Mouse (Mus musculus) fat pad, adult 2 months (tissue): ENCODE results near the gene Ccdc66.

Source experiments
- DNase-seq: peaks from one replicate; pipeline ENCODE4 v3.0.0-alpha.2; 2011; ENCODE audit warnings: low read depth, low spot score; ENCODE audit errors: extremely low read depth

Gene Ccdc66

DNA sequence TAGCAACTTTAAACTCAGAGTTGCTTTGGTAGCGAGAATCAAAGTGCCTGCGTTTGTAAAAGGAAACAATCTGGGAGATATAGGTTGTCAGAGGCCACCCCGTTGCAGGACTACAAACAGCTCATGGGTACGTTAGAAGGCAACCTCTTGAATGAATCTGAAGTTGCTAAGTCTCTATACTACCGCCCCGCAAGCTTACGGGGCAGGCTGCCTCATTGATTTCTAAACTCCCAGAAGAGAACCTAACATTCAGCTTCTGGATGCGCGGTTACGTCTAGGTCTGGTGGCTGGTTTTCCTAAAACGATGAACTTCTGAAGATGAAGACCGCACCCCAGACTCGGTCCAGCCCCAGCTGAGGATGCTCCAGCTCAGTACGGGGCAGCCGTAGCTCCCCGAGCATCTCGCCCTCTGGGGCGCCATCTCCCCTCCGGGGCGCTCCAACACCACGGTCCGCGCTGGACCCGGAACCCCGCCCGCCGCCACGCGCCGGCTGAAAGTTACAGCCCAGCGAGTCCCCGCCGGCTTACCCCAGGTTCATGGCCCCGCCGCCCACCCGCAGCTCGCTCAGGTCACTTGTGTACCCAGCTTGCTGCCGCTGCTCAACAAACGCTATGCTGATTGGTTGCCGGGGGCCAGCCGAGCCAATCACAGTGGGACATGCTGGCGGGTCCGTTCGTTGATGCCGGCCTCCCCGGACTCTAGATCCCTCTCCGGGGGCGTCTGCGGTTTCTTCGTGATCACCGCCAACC, at the start of gene Ccdc66:
TSS of gene Ccdc66 (minus strand) at position 567 of the 750 bp plus-strand sequence.
- DNase-seq, result no peak

DNA sequence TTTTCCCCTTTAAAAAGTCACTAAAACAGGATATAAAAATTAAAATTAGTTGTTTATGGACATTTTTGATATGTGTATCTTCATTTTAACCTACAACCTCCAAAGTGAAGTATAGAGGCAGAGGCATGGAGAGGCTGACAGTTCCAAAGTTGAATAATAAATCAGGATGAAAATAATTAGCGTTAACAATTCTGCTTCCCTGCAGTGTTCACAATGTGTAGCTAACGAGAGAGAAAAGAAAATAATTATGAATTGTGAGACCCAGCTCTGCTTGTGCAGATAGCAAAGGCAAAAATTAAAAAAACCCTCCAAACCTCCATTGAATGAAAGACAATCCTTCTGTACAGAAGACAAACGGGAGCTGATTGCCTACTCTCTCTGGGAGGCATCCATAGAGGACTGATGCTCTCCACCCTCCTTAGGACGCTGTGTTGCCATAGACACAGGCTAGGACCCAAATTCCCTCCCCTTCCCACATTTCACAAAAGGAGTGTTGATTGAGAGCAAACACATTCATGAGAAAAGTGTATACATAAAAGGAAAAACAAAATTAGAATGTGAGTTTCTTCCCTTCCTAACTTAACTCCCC, 35.7 kb upstream of the Ccdc66 start:
- no peak for DNase-seq

DNA sequence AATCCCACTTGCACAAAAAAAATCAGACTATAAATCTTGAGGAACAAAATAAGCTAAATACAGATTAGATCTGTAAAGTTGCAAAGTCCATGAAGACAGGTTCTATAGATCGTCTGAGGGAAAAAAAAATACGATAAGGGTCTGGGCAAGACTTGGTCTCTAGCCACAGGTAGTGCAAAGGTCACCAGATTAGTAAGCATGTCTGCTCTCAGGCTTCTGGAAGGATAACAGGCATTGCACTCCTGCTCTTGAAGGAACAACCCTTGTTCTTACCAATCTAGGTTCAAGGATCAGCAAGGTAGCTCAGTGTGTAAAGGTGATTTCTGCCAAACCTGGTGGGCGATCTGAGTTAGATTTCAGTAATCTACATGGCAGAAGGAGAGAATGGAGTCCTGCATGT, 28.2 kb upstream of the Ccdc66 start:
- no peak for DNase-seq

DNA sequence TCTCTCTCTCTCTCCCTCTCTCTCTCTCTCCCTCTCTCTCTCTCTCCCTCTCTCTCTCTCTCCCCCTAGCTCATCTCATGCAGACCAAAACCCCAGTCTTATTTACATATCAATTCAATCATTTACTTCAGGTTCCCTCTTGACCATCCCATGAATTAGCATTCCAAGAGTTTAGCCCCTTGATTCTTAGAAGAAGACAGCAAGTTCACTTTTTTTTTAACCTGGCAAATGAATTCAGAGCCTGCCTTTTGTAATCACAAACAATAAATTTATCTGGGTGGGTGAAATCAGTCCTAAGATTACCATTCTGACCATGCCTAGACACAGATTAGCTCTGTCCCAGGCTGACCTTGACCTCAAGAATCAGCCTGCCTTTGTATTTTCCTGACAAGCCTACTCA, 16.3 kb upstream of the Ccdc66 start:
- no peak for DNase-seq

DNA sequence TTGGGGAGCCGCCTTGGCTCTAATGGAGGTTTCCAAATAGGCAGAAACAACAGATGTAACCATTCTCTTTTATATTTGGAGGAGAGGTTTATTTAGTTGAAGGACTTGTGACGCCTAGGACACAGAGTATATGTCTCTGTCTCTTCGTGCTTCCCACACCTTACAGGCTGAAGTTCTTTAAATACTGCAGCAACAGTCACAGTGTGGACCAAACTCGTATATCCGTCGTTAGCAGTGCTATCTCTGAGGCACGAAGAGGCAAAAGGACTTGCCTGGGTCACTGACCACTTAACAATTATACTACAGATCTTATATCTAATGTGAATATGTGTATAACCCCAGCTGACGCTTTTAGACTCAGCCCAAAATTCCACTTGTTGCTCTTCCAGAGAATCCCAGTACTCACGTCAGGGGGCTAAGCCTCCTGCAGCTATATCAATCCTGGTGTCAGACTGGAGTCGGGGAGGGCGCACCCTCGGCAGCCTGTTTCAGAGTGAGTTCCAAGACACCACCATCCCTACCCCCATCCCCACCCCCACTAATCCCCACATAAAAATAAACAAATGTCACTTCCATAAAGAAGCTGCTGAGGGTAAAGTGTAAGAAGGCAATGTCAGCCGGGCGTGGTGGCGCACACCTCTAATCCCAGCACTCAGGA, 513 bp upstream of the Ccdc66 start:
- no peak for DNase-seq

DNA sequence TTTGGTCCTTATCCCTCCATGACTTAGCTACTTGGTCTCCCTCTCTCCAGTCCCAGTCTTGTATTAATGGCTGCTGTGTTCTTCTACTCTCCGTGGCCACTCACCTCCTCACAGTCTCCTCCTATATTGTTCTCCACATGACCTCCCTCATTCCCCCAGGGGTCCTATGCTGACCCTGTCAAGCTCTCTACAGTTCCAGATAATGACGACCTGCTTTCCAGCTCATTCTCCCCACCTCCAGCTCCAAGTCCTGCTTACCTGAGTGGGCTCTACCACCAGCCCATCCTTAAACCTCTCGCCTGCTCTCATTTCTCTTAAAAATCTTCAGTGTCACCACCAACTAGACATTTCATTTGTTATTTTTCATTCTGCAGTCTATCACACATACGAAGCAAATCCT, 7.2 kb downstream of the Ccdc66 start:
- no peak for DNase-seq

DNA sequence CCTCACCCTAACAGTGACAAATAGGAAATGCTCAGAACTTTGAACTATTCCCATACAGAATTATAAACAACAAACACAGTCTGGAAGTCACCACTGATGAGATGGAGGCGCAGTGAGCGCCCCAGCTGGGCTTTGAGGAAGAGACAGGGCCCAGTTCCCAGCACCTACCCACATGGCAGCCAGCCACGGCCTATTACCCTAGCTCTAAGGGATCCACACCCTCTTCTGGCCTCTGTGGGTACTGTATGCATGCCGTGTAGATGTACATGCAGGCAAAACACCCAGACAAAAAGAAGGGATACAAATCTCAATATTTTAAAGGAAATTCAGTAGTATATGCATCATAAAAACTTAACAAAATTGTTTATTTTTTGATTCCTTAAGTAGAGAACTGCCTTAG, 14.7 kb downstream of the Ccdc66 start:
- DNase-seq, result no peak

DNA sequence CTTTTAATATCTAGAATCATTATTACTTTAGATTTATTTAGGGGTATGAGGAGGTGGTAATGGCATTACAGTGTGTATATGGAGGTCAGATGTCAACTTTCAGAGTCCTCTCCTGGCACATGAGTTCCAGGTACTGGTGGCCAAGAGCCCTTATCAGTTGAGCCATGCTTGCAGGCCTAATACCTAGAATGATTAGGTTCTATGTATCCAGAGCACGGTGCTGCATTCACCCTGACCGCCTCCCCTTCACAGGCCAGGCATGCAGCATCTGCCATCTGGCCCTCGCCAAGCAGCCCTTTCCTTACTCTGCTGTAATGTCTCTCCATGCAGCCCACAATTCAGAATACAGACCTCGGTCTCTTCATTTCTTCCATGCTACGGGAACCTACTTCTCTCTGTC, 16.9 kb downstream of the Ccdc66 start:
- no peak for DNase-seq

DNA sequence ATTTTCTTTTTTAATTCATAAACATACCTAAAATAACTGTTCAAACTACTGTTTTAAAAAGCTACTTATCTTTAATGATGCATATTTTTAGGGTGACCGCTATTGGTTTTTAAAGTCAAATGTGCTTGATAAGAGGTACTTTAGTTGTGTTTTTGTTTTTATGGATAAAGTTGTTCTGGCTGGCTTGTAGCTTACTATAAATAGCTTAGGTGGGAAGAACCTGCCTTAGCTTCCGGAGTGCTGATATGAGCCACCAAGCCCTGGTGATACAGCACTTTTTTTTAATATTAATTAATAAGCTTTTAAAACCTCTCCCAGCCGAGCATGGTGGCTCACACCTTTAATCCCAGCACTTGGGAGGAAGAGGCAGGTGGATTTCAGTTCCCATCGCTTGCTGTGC, 61.3 kb downstream of the Ccdc66 start:
- no peak for DNase-seq

DNA sequence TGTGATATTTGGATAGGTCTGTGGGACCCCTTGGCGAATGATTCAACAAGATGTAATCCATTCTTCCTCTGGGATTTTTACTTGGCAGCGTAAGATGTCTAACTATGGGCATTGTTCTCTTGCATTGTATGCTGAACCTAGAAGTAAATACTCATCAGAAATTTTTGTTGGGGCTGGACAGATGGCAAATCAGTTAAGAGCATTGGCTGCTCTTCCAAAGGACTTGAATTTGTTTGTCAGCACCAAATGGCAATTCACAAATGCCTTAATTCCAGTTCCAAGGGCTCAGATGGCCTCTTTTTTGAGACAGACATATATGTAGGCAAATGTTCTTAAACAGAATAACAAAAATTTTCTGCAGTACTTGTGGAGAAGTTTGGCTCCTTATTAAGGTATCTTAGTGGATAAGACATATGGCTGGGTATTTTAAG, 63.4 kb downstream of the Ccdc66 start:
- DNase-seq, result no peak

DNA sequence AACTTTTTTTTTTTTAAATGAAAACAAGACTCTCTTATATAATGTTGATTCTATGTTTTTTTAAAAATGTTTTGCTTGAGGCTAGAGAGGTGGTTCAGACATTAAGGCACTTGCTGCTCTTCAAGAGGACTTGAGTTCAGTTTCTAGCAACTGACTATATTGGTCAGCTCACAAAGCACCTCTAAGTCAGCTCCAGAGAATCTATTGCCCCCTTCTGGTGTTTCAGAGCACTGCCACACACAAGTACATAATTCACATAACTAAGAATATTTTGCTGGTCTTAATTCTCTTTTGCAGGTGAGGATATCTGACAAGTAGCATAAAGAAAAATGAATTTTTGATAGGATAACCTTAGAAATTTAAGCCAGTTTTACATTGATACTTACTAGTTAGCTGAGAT, 67.3 kb downstream of the Ccdc66 start:
- no peak for DNase-seq

DNA sequence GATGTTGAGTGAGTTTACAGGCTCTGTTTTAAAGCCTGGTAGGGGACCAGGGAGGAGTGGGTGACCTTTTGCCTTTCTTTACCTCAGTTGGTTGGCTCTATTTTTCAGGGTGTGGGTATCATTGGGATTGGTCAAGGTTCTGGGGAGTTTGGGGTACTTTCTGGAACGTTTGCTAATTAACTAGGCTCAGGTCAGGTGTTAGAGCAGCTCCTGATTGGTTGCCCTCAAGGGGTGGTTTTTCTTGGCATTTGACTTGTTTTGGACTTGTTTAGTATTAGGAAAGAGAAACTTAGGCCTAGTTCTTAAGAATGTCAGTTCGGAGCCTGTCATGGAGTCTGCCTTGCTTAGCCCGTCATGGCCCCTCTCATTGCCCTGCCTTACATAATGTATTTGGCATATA, 71.4 kb downstream of the Ccdc66 start:
- no peak for DNase-seq

DNA sequence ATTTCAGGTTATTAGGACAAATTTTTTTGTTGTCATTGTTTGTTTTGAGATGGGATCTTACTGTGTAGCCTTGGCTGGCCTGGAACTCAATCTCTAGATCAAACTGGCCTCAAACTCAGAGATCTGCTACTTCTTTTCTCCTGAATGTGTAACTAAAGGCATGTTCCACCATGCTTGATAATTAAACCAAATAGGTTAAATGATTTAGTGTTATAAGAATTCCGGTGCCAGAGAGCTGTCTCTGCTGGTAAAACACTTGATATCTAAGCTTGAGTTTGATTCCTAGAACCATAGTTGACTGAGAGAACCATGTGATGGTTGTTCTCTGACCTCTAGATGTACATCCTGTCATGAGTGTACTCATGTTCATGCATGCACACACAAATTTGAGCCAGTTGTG, 72.1 kb downstream of the Ccdc66 start:
- no peak for DNase-seq

DNA sequence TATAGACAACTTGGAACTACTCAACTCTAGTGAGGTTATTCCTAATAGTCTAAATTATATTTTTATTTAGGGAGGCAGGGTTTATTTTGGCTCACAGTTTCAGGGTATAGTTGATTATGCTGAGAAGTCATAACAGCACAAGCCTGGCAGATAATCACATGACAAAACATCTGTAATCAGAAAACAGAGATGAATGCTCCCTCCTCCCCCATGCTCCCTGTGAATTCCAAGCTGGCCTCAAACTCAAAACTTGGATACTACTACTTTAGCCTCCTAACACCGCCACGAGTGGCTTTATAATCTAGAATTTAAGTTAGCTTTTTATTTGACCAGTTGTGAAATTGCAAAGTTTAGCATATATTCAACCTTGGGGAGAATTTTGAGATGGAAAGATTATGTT, 76.2 kb downstream of the Ccdc66 start:
- DNase-seq, result no peak
